Mouse (Mus musculus) lung, adult 2 months (tissue): ENCODE results near the gene Sipa1l3.

Source experiments
- CTCF ChIP-seq: fragments of 200-500 bp; IDR thresholded peaks from 2 replicates; pipeline ENCODE4 v1.5.1; 2011; ENCODE audit warnings: mild to moderate bottlenecking, low read length, control low read depth; ENCODE audit not compliant: insufficient read depth
- POLR2A ChIP-seq: fragments of 200-500 bp; IDR thresholded peaks from 2 replicates; pipeline ENCODE4 v1.6.1; 2011; ENCODE audit warnings: low read depth, mild to moderate bottlenecking, control low read depth, low read length, borderline replicate concordance; ENCODE audit errors: extremely low read depth

DNA sequence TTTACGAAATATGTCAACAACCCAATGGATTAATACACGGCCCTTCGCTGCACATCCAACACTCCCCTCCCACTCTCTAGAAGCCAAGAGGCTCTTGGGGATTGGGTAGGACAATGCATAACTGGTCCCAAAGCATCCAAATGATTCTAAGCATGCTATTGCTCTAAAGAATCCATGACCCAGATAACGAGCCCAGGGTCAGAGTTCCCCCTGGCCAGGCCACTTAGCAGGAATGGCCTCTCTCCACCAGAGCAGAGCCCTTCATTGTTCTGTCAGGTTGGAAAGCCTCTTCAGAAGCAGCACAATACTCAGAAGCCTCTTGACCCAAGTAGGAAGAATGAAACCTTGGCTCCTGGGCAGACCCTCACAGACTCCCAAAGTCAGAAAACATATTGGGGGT, 22.1 kb downstream of the Sipa1l3 start:
- no peak for TF ChIP-seq CTCF
- no peak for TF ChIP-seq POLR2A
